Mouse (Mus musculus): ENCODE data around the gene H6pd.

DNA sequence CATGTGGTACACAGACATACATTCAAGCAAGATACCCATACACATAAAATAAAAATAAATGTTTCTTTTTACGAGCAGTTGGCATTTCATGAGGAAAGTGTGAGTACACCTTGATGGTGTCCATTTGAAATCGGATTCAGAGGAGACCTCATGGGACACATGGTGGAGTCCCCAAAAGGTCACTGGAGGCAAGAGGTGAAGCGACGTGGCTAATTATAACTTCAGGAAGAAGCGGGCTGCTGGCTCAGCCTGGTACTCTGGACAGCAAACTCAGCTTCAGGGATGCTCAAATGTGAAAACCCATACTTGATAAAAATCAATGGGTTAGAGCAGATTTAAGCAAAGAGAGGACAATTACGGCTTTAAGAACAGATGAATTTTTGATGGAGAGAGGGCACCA is 20.5 kb downstream of the H6pd start:
- TF ChIP-seq CTCF (IDR thresholded peaks at IDR 0.05; ENCODE audit: insufficient read depth, low read length) (no peak), POLR2A (IDR thresholded peaks at IDR 0.05; ENCODE audit: borderline replicate concordance, extremely low read depth, low read depth, low read length) (no peak)
